Mouse (Mus musculus) left cerebral cortex, postnatal 4 days (tissue): ENCODE measurements around the gene Cachd1. TPM values are rescaled to one million over a fixed set of nuclear protein-coding genes. Genes with fewer than 3 reads are reported as not detected.

Experiments
- DNase-seq: peaks from one replicate; pipeline ENCODE4 v3.0.0-alpha.2; 2022
- intact Hi-C: fragments of 180-260 bp; cut with DNase I; formaldehyde crosslinking; loops from one replicate; pipeline ENCODE4 v1.15.1; 2025
- total RNA-seq, 2 experiments: library from RNA; stranded (reverse); gene quantifications; 2 replicates each; pipeline ENCODE4 v1.2.3; 2021

Gene Cachd1
- total RNA-seq, 2 experiments from 2014 or later: 23.2 to 25.9 TPM

- DNase-seq: no peak
- intact Hi-C loops: no loop called here
Measured at GRCm38 (mm10) chr4:101033047-101033446, 256.6 kb downstream of the Cachd1 start.

DNA sequence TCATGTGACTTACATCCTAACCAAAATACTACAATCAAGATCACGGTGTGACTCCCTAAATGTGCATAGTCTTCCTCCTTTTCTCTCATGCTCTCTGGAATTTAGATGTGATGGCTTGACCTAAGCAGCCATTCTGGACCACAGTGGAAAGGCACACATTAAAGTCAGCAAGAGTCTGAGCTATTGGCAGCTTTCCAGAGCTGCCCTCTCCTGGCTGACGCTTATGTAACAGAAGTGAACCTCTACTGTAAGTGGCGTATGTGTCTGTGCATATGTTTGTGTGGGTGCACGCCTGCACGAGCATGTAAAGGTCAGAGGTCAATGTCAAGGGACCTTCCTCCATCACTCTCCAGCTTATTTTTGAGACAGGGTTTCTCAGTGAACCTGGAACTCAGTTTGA lies 258.7 kb downstream of the Cachd1 start:
- intact Hi-C loops: no loop called here
- no peak for DNase-seq

GRCm38 (mm10) chr4:101037156-101037555 lies 260.7 kb downstream of the Cachd1 start:
- no peak for DNase-seq
- intact Hi-C loops: no loop called here

- intact Hi-C loops: no loop called here
Measured at GRCm38 (mm10) chr4:101043691-101044090, 267.2 kb downstream of the Cachd1 start.

GRCm38 (mm10) chr4:101044149-101044548 lies 267.7 kb downstream of the Cachd1 start:
- no peak for DNase-seq
- intact Hi-C loops: no loop called here

More at GRCm38 (mm10) chr4:101043691-101044090, 267.2 kb downstream of the Cachd1 start:
- DNase-seq: no peak

- intact Hi-C loops: no loop called here
Measured at GRCm38 (mm10) chr4:101046576-101046975, 270.1 kb downstream of the Cachd1 start.

GRCm38 (mm10) chr4:101062146-101062545 lies 285.7 kb downstream of the Cachd1 start:
- DNase-seq: peak; percentile 8
- intact Hi-C loops: no loop called here

More at GRCm38 (mm10) chr4:101046576-101046975, 270.1 kb downstream of the Cachd1 start:
- no peak for DNase-seq

- DNase-seq: no peak
- intact Hi-C loops: no loop called here
Measured at GRCm38 (mm10) chr4:101066401-101066800, 289.9 kb downstream of the Cachd1 start.

- peak; percentile 65 for DNase-seq
- intact Hi-C loops: no loop called here
Measured at GRCm38 (mm10) chr4:101068786-101069153, 292.3 kb downstream of the Cachd1 start, which contains the start of gene Raver2. TSS of gene Raver2 (plus strand) at chr4:101068983.

GRCm38 (mm10) chr4:101069154-101069971 lies 292.9 kb downstream of the Cachd1 start:
- intact Hi-C loops: no loop called here
- peak; percentile 19 for DNase-seq

GRCm38 (mm10) chr4:101071570-101071969 lies 295.1 kb downstream of the Cachd1 start:
- intact Hi-C loops: no loop called here
- no peak for DNase-seq

DNA sequence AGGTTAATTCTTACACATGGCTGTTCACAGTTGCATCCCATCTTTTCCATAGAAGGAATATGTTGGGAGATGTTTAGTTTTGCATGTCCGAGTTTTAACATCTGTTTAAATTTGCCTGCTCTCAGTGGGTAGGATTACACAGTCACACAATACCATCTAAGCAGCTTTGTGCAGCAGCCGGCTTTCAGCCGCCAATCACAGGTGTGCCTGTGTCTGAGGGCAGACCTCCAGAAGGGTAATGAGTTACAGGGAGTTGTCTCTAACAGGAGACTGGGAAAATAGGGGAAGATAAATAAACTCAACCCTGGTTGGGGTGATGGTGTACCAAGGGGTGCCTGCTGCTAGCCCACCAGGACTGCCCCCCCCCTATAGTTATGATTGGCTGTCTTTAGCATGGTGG lies 299.9 kb downstream of the Cachd1 start:
- intact Hi-C loops: no loop called here
- no peak for DNase-seq

Other genes with a start within 250 kb of the Cachd1 start
- gene Gm10577, start 244.0 kb downstream of the Cachd1 start, total RNA-seq: not detected